Mouse (Mus musculus) adrenal gland, adult 8-10 months (tissue): ENCODE results near the gene Apoe. TPM values are rescaled to one million over a fixed set of nuclear protein-coding genes. Genes with fewer than 3 reads are reported as not detected.

Source experiments
- DNase-seq: peaks from one replicate; pipeline ENCODE4 v3.0.0; 2022
- total RNA-seq, 4 experiments: library from RNA; stranded (reverse); gene quantifications; 2 replicates each; pipeline ENCODE4 v1.2.4; 2022

The Apoe gene
- 1,000 to 10,000 TPM in 3 of 4 experiments, 100 to 1,000 TPM in 1; 996 to 1,300 (median 1,120) TPM for total RNA-seq

- peak; percentile 62 for DNase-seq
Measured at GRCm38 (mm10) chr7:19698907-19699826, at the start of gene Apoe. Apoe (minus strand) TSS chr7:19699188.

DNA sequence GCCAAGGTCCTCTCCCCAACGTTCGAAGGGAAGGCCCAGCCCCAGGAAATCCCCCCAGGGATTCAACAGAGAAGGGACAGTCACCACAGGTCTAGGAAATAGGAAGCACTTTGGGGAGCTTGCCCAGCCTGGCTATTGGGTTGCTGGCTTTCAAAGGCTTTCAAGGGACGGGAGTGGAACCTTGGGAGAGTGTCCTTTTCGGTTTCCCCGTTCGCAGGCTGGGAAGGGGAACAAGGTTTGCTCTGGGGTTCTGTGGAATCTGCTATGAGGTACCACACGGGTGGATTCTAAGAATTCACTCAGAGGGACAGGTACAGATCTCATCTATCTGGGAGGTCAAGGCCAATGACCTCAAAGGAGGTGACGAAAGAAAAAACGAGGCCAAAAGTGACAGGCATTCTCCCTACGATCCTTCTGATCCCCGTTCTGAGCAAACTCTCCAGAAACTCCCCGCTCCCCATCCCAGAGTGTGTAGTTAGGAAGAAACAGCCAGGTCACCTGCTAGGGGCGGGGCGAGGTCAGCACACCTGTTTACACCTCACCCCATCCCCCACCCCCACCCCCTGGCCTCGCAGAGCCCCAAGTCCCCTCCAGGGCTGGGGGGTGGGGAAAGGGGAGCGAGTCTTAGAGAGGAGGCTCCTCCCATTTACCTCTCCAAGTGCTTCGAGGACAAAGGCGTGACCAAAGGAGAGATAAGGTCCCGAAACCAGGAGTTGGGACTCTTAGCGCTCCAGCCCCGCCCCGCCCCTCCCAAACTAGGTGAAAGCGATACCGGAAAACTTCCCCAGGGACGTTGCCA is 48.6 kb upstream of the Apoe start:
- DNase-seq = no peak

DNA sequence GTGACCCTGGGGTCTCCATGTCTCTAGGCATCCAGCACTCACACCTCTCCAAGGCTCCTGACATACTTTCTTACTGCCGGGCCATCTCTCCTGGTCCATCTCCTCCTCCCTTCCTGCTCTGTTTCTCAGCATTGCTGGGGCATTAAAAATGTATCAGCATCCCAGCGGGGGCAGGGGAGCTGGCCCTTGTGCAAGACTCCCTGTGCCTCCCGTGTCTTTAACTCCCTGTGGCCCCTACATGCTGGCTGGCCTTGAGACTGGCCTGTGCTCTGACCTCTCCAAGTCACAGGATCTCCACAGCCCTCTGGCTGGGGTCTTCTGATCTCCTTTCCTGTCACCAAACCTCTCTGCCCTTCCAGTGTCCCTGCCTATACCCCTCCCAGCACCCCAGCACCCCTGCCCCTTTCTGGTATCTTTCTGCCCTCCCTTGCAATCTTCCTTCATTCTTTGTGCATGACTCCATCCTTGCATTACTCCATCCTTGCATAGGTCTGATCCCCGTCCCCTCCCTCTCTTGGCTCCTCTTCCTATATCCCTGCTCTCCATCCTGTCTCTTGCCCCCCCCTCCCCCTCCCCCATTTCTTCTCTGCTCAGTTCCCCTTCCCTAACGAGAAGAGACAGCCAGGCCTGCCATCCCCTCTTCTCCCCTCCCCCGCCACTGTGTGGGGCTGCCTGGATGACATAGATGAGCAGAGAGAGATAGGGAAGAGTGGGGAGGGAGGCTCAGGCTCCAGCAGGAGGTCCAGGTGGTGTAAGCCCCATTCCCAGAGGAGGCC is 47.6 kb upstream of the Apoe start:
- no peak for DNase-seq

DNA sequence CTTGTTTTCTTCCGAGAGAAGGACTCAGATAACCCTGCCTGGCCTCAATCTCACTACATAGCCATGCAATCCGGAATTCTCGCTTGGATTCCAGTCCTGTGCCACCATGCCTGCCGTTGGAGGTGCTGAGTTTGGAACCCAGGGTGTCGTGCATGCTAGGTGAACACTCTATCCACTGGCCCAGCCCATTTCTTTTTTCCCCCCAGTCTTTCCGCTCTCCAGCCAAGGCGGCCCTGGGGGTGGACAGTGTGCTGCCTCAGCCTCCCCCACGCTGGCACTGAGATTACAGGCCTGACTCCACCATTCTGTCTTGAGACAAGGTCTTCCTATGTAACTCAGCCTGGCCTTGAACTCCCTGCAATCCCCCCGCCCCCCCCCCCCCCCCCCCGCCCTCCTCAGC is 47.0 kb upstream of the Apoe start:
- no peak for DNase-seq

- peak; percentile 81 for DNase-seq
Measured at GRCm38 (mm10) chr7:19744590-19745385, 45.8 kb upstream of the Apoe start.

DNA sequence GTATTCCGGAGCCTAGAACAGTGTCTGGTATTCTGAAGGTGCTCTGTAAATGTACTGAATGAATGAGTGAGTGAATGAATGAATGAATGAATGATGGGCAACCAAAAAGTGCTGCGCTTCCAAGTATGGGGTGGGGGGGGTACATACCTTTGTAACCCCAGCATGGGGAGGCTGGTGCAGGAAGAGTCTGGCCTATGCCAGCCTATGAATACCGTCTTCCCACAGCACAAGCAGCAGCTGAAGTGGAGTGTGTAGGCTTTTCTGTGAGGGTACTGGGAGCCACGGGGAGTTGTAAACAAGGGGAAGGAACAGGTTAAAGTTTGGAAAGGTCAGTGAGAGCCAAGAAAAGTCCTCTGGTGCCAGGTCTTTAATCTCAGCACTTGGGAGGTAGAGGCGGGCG is 44.8 kb upstream of the Apoe start:
- DNase-seq = no peak

DNA sequence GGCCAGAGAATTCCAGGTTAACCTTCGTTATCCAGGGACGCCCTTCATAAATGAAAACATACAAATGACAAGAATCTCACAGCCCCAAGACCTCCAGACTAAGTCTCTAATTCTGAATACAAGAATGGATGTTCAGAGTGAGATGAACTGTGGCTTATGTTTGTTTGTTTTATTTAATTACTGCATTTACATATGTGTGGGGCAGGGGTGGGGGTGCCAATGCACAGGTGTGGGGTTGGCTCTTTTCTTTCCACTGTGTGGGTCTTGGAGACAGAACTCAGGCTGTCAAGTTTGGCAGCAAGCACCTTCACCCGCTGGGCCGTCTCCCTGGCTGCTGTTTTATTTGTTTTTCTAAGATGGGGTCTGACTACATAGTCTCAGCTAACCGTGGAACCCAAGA is 43.5 kb upstream of the Apoe start:
- no peak for DNase-seq

- no peak for DNase-seq
Measured at GRCm38 (mm10) chr7:19741329-19742031, 42.5 kb upstream of the Apoe start.

- no peak for DNase-seq
Measured at GRCm38 (mm10) chr7:19740269-19740668, 41.3 kb upstream of the Apoe start.

DNA sequence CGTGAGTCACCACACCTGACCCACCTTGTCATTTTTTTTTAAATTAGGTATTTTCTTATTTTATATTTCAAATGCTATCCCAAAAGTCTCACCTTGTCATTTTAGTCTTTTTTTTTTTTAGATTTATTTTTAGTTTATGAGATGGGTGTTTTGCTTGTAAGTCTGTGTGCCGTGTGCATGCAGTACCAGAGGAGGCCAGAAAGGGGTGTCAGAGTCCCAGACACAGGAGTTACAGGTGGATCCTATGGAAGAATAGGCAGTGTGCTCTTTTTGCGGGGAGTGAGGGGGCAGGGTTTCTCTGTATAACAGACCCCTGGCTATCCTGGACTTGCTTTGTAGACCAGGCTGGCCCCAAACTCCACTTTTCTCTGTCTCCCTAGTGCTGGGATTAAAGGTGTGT is 39.8 kb upstream of the Apoe start:
- no peak for DNase-seq

- no peak for DNase-seq
Measured at GRCm38 (mm10) chr7:19736389-19737057, 37.5 kb upstream of the Apoe start.

DNA sequence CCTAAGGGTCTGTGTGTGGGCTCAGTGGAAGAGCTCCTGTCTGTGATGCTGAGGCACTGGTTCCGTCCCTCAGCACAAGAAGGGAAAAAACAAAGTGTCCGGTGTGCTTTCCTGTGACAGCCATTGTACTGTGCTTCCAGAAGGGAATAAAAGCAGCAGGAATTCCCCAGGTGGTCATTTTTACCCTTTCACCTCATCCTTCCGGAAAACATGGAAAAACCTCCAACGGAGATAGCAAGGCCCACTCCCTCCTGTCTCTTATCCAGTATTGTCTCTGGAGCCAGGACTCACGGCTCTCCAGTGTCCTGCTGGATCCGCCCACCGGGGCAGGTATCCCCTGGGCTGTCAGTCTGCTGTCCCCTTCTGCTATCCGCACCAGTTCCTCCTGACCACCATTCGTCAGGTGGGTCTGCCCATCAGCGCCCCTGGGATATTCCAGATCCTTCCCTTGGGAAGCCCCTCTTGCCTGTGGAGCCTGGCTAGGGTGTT is 35.2 kb upstream of the Apoe start:
- DNase-seq = no peak

DNA sequence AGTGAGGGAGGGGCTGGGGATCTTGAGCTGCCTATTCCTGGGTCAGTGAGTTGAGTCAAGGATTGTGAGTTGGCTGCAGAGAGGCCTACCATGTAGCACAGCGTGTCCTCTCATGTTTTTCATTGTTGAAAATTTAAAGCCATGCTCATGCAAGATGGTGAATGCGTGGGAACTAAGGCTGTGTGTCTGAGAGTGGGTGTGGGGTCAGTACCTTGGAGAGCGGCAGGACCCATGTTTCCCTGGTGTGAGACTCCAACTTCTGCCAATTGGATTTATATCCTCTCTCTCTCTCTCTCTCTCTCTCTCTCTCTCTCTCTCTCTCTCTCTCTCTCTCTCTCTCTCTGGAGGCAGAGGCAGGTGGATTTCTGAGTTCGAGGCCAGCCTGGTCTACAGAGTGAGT is 27.6 kb upstream of the Apoe start:
- no peak for DNase-seq

GRCm38 (mm10) chr7:19724167-19724566 is 25.2 kb upstream of the Apoe start:
- no peak for DNase-seq

DNA sequence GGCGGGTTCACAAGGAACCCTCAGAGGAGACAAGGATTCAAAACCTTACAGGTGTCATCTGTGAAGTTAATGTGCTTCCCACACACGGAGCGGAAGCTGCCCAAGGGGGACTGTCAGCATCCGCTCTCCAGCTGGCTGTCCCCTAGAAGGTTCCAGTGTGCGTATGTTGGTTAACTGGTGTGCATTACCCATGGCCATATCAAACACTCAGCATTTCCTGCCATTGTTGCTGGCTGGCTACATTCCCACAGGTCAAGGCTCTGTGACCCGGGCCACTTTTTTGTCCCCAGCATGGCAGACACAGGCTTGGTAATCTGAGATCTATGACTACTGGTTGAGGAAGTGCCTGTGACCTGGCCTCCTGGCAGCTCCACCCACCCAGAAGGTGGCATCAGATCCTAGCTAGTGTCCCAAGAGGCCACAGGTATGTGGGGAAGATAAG is 23.8 kb upstream of the Apoe start:
- DNase-seq = no peak

DNA sequence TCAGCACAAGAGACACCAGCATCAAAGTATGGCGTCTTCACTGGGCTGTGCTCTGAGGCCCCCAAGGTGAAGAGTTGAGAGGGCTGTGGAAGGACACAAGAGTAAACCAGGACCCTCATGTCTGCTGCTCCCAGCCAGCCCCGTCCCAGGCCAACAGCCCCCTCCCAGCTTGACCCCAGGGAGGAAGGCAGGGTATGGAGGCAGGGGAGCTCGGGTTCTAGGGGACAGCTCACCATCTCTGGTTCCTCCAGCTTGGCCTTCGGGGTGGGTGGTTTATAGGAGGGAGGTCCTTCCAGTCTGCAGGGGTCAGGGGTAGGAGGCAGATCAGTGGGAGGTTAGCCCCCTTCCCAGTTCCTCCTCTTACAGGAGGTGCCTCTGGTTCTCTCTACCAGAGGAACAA is 20.2 kb upstream of the Apoe start:
- DNase-seq = no peak

GRCm38 (mm10) chr7:19718297-19718952 is 19.4 kb upstream of the Apoe start:
- no peak for DNase-seq

DNA sequence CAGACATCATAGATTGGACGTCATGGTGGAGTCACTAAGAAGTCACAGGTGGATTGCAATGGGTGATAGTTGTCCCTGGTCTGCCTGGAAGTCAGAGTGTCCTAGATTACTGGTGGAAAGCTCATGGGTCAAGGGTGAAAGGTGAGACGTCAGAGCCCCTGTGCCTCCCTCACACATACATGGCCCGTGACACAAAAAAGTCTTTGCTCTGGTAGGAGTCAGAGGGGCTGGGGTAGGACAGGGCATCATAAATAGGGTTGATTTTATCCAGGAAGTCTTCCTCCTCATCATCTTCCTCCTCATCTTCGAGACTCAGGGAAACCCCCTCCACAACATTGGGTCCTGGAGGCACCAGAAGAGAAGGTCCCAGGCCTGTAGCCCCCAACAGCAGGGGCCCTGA is 18.4 kb upstream of the Apoe start:
- DNase-seq = no peak

GRCm38 (mm10) chr7:19716822-19717221 is 17.8 kb upstream of the Apoe start:
- DNase-seq = no peak
